Mouse (Mus musculus) MN1 (cell line): Measurements from ENCODE around the gene Kansl2.

ENCODE experiments used
- DNase-seq: peaks from one replicate; pipeline ENCODE4 v3.0.0-alpha.2; 2016; ENCODE audit warnings: low spot score

Kansl2 gene

DNA sequence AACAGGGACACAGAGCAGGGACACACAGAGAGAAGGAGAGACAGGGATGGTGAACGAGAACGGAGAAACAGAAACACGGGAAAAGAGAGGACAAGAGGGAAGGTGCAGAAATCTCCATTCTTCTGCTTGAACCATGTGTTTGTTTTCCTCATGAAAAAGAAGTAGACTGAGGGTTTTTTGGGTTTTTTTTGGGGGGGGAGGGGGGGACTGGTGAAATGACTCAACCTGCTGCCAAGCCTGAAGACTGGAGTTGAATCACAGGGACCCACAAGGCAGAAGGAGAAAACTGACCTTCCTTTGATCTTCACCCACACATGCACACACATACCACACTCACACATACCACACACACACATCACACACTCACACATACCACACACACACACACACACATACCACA, 30.7 kb downstream of the Kansl2 start:
- DNase-seq: no peak

DNA sequence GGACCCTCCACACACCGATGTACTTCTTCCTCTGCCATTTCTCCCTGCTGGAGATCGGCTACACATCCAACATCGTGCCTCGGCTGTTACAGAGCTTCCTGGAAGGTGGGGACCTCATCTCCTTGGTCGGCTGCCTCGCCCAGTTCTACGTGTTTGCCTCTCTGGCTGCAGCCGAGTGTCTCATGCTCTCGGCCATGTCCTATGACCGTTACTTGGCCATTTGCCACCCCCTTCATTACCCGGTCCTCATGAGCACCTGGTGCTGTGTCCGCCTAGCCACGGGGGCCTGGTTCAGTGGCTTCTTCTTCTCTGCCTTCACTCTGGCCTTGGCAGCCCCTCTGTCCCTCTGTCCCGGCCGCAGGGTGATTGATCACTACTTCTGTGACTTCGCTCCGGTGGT, 36.4 kb downstream of the Kansl2 start:
- DNase-seq: no peak

DNA sequence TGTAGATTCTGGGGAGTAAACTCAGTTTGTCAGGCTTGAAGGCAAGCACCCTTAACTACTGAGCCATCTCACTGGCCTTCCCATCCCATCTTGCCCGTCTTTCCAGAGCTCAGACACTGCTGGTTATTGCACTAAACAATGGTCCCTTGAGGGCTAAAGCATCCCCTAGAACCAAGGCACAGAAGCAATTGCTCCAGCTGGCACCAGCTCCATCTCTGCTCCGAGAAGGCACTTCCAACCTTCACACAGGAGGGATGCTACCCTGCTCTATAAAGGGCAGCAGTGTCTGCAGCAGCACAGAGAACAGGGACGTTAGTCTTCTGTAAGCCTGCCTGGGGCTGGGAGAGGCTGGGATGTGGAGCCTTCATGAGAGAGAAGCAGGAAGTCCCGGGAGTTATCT, 42.0 kb downstream of the Kansl2 start, which contains the start of gene Olfr279:
TSS of gene Olfr279 (plus strand) at position 301 of the 400 bp plus-strand sequence.
- DNase-seq: no peak

DNA sequence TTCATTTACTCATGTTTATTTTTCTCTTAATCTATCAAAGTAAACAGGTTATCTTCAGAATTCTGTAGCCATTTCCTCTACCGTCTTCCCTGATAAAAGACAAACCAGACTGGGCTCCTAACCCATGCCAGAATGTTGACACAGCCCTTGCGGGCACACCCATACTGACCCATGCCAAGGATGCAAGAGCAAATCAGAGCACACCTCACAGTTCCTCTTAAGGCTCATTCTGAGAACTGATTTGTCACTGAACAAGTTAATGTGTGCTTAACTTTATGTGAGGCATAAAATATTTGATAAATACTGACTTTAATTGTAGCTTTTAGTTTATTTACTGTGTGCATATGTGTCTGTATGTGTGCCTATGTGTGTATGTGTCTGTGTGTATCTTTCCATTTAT, 42.7 kb downstream of the Kansl2 start:
- DNase-seq: no peak

DNA sequence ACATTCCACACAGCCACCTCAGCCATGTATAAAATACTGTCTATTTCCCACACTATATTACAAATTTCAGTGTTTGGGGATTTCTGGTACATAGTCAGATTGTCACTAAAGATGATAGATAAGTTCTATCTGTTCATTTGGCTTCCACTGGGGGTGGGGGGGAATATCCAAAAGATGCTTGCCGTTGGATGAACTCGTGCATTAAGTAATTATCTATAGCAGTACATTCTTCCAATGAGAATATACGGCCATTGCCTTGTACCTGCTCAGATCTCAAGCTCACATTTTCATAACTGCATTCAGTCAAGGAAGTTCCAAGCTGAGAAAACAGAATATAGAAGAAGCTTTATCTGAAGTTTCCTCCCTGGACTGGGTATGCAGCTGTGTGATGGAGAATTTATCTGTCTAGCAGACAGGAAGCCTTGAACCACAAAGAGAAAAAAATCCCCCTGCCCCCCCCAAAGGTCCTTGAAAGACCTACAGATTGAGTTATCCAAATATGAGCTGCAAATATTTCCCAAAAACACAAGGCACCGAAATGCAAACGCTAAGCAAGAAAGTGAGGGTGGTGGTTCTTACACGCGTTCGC, 47.5 kb downstream of the Kansl2 start:
- no peak for DNase-seq

DNA sequence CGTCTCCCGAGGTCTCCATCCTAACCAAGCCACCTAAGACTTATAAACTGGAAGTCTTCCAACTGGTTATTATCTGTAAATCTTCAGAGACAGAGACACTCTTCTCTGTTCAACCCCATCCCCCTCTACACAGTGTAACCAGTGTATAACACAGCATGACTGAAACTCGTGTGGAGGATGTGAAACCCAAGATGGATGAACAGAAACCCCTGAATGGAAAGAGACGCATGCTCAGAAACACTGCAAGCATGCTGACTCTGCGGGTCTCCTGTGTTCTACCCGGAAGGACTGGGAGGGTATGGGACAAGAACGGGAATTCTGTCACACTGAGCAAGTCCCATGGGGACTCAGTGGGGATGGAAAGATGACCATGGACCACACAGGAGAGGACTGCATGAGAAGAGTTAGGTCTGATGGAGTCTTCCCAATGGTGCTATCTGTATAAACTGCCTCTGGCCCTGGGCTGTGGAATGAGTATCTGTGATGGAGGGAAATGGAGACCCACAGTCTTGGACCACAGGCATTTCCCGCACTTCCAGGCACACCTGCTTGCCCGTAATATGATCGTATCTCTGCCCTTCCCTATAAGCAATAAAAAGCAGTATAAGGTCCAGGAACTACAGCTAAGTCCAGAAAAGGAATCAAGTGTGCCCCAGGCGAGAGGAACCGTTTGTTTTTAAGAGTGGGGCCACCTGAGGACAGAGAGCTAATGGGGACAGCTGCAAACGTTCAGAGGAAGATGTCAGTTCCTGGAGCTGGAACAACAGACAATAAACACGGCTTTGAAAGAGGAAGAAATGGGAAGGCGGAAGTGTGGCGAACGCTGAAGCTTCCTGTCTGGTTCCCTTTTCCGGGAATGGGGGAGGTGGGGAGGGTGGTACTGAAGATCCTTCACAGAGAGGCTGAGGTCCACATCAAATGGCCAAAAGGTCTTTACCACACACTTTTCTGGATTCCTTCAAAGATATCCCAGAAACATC, 49.9 kb downstream of the Kansl2 start:
- DNase-seq: no peak

DNA sequence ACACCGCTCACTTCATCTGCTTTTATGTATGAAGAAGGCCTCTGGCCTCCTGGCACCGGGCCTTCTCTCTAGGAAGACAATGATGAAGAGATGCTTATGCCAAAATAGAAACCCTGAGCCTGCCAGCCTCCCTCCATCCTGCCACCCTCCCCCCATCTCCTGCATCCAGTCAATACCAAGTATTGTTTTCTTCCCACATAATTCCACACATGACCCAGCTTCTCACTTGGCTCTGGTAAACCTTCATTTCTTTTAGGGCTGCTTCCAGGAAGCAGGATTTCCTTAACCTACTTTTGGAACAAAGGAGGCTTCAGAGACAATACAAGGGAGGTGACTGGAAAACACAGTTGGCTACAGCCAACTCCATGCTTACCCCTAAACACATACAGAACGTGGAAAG, 51.4 kb downstream of the Kansl2 start, which contains the start of gene Lalba:
TSS of gene Lalba (minus strand) at position 21 of the 400 bp plus-strand sequence.
- no peak for DNase-seq

DNA sequence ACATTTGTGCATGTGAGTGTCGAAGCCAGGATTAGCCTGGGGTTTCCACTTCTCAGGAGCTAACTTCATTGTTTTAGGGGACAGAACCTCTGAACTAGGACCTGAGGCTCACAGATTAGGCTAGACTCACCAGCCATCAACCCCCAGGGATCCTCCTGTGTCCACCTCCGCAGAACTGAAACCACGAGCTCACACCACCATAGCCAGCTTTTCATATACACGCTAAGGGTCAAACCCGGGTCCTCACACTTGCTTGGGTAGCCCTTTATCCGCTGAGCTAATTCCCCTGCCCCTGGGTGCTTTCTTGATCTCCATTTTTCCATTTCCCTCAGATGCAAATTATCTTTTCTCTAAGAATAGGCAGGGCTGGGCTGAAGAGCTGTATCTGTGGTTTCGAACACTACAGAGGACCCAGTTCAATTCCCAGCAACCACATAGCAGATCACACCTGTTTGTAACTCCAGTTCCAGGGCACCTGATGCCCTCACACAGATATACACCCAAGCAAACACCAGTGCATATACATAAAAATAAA, 54.4 kb downstream of the Kansl2 start:
- DNase-seq: no peak

DNA sequence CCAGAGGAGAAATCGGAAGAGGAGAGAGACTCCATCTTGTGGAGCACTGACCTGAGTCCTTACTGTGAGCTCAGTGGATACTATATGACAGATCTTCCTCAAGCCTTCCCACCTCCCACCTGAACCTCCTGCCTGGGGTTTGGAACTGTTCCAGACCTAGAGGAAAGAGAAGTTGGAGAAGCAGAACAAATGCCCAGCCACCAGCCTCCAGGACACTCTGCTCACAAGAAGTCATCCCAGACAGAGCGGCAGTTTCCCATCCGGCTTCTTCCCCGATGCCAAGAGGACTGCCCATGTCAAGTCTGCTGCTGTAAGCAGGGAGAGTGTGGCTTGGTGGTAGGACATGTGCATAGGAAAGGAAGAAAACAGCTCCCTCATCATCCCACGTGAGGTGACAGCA, 57.8 kb downstream of the Kansl2 start:
- DNase-seq: no peak

DNA sequence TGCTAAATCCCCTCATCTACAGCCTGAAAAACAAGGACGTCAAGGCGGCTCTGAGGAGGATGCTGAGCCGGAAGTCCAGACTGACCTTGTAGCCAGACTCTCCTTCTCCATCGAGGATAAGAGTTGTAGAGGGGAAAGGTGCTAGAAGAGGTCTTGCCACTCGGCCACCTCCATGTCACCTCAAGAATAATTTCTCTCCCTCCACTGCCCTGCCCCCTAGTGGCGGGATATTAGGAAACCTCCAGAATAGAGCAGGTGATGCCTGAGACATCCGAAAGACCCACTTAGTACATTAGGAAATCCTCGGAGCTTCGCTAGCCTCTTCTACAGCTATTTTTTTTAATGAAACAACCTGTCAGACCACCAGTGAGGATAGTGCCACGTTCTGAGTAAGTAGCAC, 58.7 kb downstream of the Kansl2 start:
- no peak for DNase-seq

DNA sequence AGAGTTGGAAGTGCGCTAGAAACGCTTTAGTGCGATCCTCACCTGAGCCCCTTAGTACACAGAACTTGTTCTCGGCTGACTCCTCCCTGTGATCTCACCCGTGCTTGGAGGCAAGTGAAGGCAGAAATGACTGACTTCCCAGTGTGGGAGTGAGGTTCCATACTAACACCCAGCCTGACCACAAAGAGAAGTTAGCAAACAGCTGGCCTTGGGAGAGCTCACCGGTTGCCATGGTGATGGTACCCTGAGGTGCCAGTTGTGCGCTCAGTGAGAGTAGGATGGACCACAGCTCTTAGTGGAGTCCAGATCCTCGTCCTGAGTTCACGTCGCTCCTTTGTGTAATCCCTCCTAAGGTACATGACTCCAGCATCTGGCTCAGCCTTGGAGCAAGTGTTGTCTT, 59.1 kb downstream of the Kansl2 start:
- no peak for DNase-seq

DNA sequence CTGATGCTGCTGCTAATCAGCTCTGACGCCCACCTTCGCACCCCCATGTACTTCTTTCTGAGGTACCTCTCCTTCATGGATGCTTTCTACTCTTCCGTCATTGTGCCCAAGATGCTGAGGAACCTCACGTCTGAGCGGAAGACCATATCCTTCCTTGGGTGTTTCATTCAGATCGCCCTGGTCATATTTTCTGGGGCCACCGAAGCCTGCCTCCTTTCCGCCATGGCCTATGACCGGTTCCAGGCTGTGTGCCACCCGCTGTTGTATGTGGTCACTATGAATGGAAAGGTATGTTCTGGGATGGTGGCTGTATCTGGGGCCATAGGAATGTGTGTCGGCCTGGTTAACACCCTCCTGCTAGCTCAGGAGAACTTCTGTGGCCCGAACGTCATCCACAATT, 62.5 kb downstream of the Kansl2 start:
- no peak for DNase-seq

DNA sequence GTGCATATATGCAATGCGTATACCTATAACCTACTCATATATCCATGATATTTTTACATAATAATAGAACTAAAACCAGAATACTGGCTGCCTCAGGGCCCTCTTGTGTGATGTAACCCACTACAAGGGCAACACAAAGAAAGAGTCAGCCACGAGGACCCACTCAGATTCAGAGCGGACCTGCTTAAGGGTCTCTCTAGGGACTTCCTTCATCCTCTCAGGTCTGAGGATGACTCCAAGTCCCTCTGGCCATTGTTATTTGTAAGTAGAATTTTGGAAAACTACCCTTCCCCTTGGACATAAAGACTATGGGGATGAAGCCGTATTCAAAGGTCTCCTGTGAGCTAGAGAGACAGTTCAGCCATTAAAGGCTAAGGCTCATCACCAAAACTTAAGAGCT, 64.5 kb downstream of the Kansl2 start, which contains the start of gene OR5BS1P:
TSS of gene OR5BS1P (plus strand) at position 301 of the 400 bp plus-strand sequence.
- DNase-seq: no peak
